Mouse (Mus musculus) mouse embryonic stem cell (cell line): ENCODE measurements around the gene Habp2.

Experiments
- in situ Hi-C, 2 experiments: fragments of 300-500 bp; cut with MboI; formaldehyde crosslinking; loops; 1 replicate in 1 of 2; 3 replicates in 1 of 2; pipeline ENCODE4 v1.14.3; 2019 to 2020; ENCODE audit warnings: low sequenced_read_pairs in 2 of 2, low pct_unique_long_range_greater_than_20kb in 1 of 2, mixed read lengths in 1 of 2; ENCODE audit not compliant: unreplicated experiment in 1 of 2

The Habp2 gene

GRCm38 (mm10) chr19:56346750-56347149 is 59.8 kb downstream of the Habp2 start:
- in situ Hi-C loops = no loop called here

- in situ Hi-C loops = no loop called here
These were observed 62.4 kb downstream of the Habp2 start for GRCm38 (mm10) chr19:56349295-56349694.

- in situ Hi-C loops = loop anchor here in 1 of 2 experiments (10.0 kb wide), 1 partner anchor 421 kb away; no protein-coding TSS in a partner anchor
These were observed 66.8 kb downstream of the Habp2 start for GRCm38 (mm10) chr19:56353689-56354088.

GRCm38 (mm10) chr19:56355201-56355600 is 68.3 kb downstream of the Habp2 start:
- in situ Hi-C loops = loop anchor here in 1 of 2 experiments (10.0 kb wide), 1 partner anchor 420 kb away; no protein-coding TSS in a partner anchor

GRCm38 (mm10) chr19:56356480-56357373 is 69.8 kb downstream of the Habp2 start:
- in situ Hi-C loops = loop anchor here in 1 of 2 experiments (10.0 kb wide), 1 partner anchor 418 kb away; no protein-coding TSS in a partner anchor

GRCm38 (mm10) chr19:56357374-56357708 is 70.4 kb downstream of the Habp2 start:
- in situ Hi-C loops = loop anchor here in 1 of 2 experiments (10.0 kb wide), 1 partner anchor 417 kb away; no protein-coding TSS in a partner anchor

GRCm38 (mm10) chr19:56358890-56359289 is 72.0 kb downstream of the Habp2 start:
- in situ Hi-C loops = loop anchor here in 1 of 2 experiments (10.0 kb wide), 1 partner anchor 416 kb away; no protein-coding TSS in a partner anchor

GRCm38 (mm10) chr19:56363721-56364460 is 77.0 kb downstream of the Habp2 start:
- in situ Hi-C loops = no loop called here

- in situ Hi-C loops = no loop called here
These were observed 77.6 kb downstream of the Habp2 start for GRCm38 (mm10) chr19:56364563-56364962.

- in situ Hi-C loops = no loop called here
These were observed 79.2 kb downstream of the Habp2 start for GRCm38 (mm10) chr19:56366168-56366567.

GRCm38 (mm10) chr19:56366625-56367024 is 79.7 kb downstream of the Habp2 start:
- in situ Hi-C loops = no loop called here

- in situ Hi-C loops = no loop called here
These were observed 80.8 kb downstream of the Habp2 start for GRCm38 (mm10) chr19:56367778-56368177.

GRCm38 (mm10) chr19:56368912-56369311 is 82.0 kb downstream of the Habp2 start:
- in situ Hi-C loops = no loop called here
